Mouse (Mus musculus): ENCODE results near the gene Alg9. TPM values are rescaled to one million over a fixed set of nuclear protein-coding genes. Genes with fewer than 3 reads are reported as not detected.

Gene Alg9
- polyA plus RNA-seq, 1 experiment from 2014 or later = 19.8 TPM

- Histone ChIP-seq H3K9ac (ENCODE audit: low read length) (no peak overlapping the region), H3K27me3 (ENCODE audit: control insufficient read depth, insufficient read depth, low read length) (no peaks in the 10 kb centered on the region), H3K4me3 (ENCODE audit: low read depth, low read length) (no peak overlapping the region), H3K4me1 (replicated peaks; ENCODE audit: control insufficient read depth, insufficient read depth) (peaks cover 13% of the 10 kb centered on the region), H3K4me2 (replicated peaks; ENCODE audit: low read depth) (no peak overlapping the region), H3K9me3 (ENCODE audit: control insufficient read depth, low read length) (no peaks in the 10 kb centered on the region), H3K36me3 (ENCODE audit: control insufficient read depth, insufficient read depth, low read length) (0 out of 2 replicates have a peak, but pooled peaks cover 10% of the 10 kb centered on the region), H3K27ac (replicated peaks) (peak overlapping the region; percentile 69)
- DNase-seq (ENCODE audit: low spot score) (no peak), ATAC-seq (ENCODE audit: low FRiP score, low TSS enrichment) (peak; percentile 10; the same call in 1 of the 2 replicates)
- TF ChIP-seq EP300 (optimal IDR thresholded peaks at IDR 0.05) (no peak), CTCF (IDR thresholded peaks at IDR 0.05; ENCODE audit: low read depth) (no peak)
- 16% methylated on average over 4 of the region's 4 CpGs for WGBS
These were observed 112.5 kb downstream of the Alg9 start for GRCm38 (mm10) chr9:50887351-50887750.

GRCm38 (mm10) chr9:50889211-50889610 lies 114.4 kb downstream of the Alg9 start:
- no peak for DNase-seq (ENCODE audit: low spot score)
- Histone ChIP-seq H3K4me1 (replicated peaks; ENCODE audit: control insufficient read depth, insufficient read depth) (peaks cover 13% of the 10 kb centered on the region), H3K4me3 (ENCODE audit: low read depth, low read length) (no peak overlapping the region), H3K27me3 (ENCODE audit: control insufficient read depth, insufficient read depth, low read length) (no peaks in the 10 kb centered on the region), H3K36me3 (ENCODE audit: control insufficient read depth, insufficient read depth, low read length) (0 out of 2 replicates have a peak, but pooled peaks cover 10% of the 10 kb centered on the region), H3K27ac (replicated peaks) (no peak overlapping the region; the same call in 1 of the 2 replicates), H3K4me2 (replicated peaks; ENCODE audit: low read depth) (no peak overlapping the region), H3K9me3 (ENCODE audit: control insufficient read depth, low read length) (no peaks in the 10 kb centered on the region), H3K9ac (ENCODE audit: low read length) (no peak overlapping the region)
- 35% methylated on average over 6 of the region's 6 CpGs for WGBS
- peak; percentile 21; the same call in 1 of the 2 replicates for ATAC-seq (ENCODE audit: low FRiP score, low TSS enrichment)
- TF ChIP-seq EP300 (optimal IDR thresholded peaks at IDR 0.05) (no peak), CTCF (IDR thresholded peaks at IDR 0.05; ENCODE audit: low read depth) (no peak)

GRCm38 (mm10) chr9:50889964-50890363 lies 115.1 kb downstream of the Alg9 start:
- no peak for TF ChIP-seq CTCF (IDR thresholded peaks at IDR 0.05; ENCODE audit: low read depth)
- no peak for TF ChIP-seq EP300 (optimal IDR thresholded peaks at IDR 0.05)
- H3K4me3 ChIP-seq (ENCODE audit: low read depth, low read length) = no peak overlapping the region
- no peak for DNase-seq (ENCODE audit: low spot score)
- H3K4me2 ChIP-seq (replicated peaks; ENCODE audit: low read depth) = no peak overlapping the region
- peaks cover 11% of the 10 kb centered on the region for H3K4me1 ChIP-seq (replicated peaks; ENCODE audit: control insufficient read depth, insufficient read depth)
- no peaks in the 10 kb centered on the region for H3K9me3 ChIP-seq (ENCODE audit: control insufficient read depth, low read length)
- no peak overlapping the region for H3K9ac ChIP-seq (ENCODE audit: low read length)
- WGBS = 85% methylated on average over 4 of the region's 4 CpGs
- no peak for ATAC-seq (ENCODE audit: low FRiP score, low TSS enrichment)
- peaks cover 13% of the 10 kb centered on the region; the same call in 1 of the 2 replicates for H3K36me3 ChIP-seq (ENCODE audit: control insufficient read depth, insufficient read depth, low read length)
- H3K27me3 ChIP-seq (ENCODE audit: control insufficient read depth, insufficient read depth, low read length) = no peaks in the 10 kb centered on the region
- no peak overlapping the region for H3K27ac ChIP-seq (replicated peaks)

- Histone ChIP-seq H3K4me2 (replicated peaks; ENCODE audit: low read depth) (no peak overlapping the region), H3K36me3 (ENCODE audit: control insufficient read depth, insufficient read depth, low read length) (peaks cover 13% of the 10 kb centered on the region; the same call in 1 of the 2 replicates), H3K27me3 (ENCODE audit: control insufficient read depth, insufficient read depth, low read length) (no peaks in the 10 kb centered on the region), H3K4me1 (replicated peaks; ENCODE audit: control insufficient read depth, insufficient read depth) (peaks cover 8% of the 10 kb centered on the region), H3K27ac (replicated peaks) (no peak overlapping the region), H3K9ac (ENCODE audit: low read length) (no peak overlapping the region), H3K4me3 (ENCODE audit: low read depth, low read length) (no peak overlapping the region), H3K9me3 (ENCODE audit: control insufficient read depth, low read length) (no peaks in the 10 kb centered on the region)
- no peak for ATAC-seq (ENCODE audit: low FRiP score, low TSS enrichment)
- 73% methylated on average over 3 of the region's 3 CpGs for WGBS
- DNase-seq (ENCODE audit: low spot score) = no peak
- TF ChIP-seq CTCF (IDR thresholded peaks at IDR 0.05; ENCODE audit: low read depth) = no peak
- no peak for TF ChIP-seq EP300 (optimal IDR thresholded peaks at IDR 0.05)
These were observed 115.8 kb downstream of the Alg9 start for GRCm38 (mm10) chr9:50890494-50891090.

Other genes starting within 250 kb of the Alg9 start
- 83.8 and 87.0 TPM in 2 replicates for gene Pts, start 246.3 kb upstream of the Alg9 start, polyA plus RNA-seq (2015; fragmentation: Nextera tagmentation; extraction: Ambion mirVana)
- gene Il18, start 220.2 kb upstream of the Alg9 start, polyA plus RNA-seq (2015; fragmentation: Nextera tagmentation; extraction: Ambion mirVana) = 290 and 317 TPM in 2 replicates
- gene Bco2, start 219.8 kb upstream of the Alg9 start, polyA plus RNA-seq (2015; fragmentation: Nextera tagmentation; extraction: Ambion mirVana) = 4.7 and 5.3 TPM in 2 replicates
- not detected in 2 replicates for gene Tex12, start 213.7 kb upstream of the Alg9 start, polyA plus RNA-seq (2015; fragmentation: Nextera tagmentation; extraction: Ambion mirVana)
- gene Sdhd, start 171.2 kb upstream of the Alg9 start, polyA plus RNA-seq (2015; fragmentation: Nextera tagmentation; extraction: Ambion mirVana) = 425 and 428 TPM in 2 replicates
- gene Timm8b, start 171.1 kb upstream of the Alg9 start, polyA plus RNA-seq (2015; fragmentation: Nextera tagmentation; extraction: Ambion mirVana) = 252 and 278 TPM in 2 replicates
- gene Pih1d2, start 157.7 kb upstream of the Alg9 start, polyA plus RNA-seq (2015; fragmentation: Nextera tagmentation; extraction: Ambion mirVana) = 2.2 and 3.2 TPM in 2 replicates
- 14.3 and 16.1 TPM in 2 replicates for gene Nkapd1, start 157.6 kb upstream of the Alg9 start, polyA plus RNA-seq (2015; fragmentation: Nextera tagmentation; extraction: Ambion mirVana)
- 36.7 and 45.2 TPM in 2 replicates for gene Dlat, start 115.2 kb upstream of the Alg9 start, polyA plus RNA-seq (2015; fragmentation: Nextera tagmentation; extraction: Ambion mirVana)
- gene Dixdc1, start 35.5 kb upstream of the Alg9 start, polyA plus RNA-seq (2015; fragmentation: Nextera tagmentation; extraction: Ambion mirVana) = 6.6 and 6.9 TPM in 2 replicates
- gene 2310030G06Rik, start 28.5 kb upstream of the Alg9 start, polyA plus RNA-seq (2015; fragmentation: Nextera tagmentation; extraction: Ambion mirVana) = 22.3 and 22.4 TPM in 2 replicates
- gene Cryab, start 23.7 kb upstream of the Alg9 start, polyA plus RNA-seq (2015; fragmentation: Nextera tagmentation; extraction: Ambion mirVana) = 147 and 174 TPM in 2 replicates
- 21.6 and 23.4 TPM in 2 replicates for gene Hspb2, start 22.7 kb upstream of the Alg9 start, polyA plus RNA-seq (2015; fragmentation: Nextera tagmentation; extraction: Ambion mirVana)
- gene Fdxacb1, start 6.8 kb upstream of the Alg9 start, polyA plus RNA-seq (2015; fragmentation: Nextera tagmentation; extraction: Ambion mirVana) = 7.2 and 8.3 TPM in 2 replicates
- gene 1110032A03Rik, start 501 bp downstream of the Alg9 start, polyA plus RNA-seq (2015; fragmentation: Nextera tagmentation; extraction: Ambion mirVana) = 36.8 and 41.3 TPM in 2 replicates
- 32.6 and 33.2 TPM in 2 replicates for gene Ppp2r1b, start 70.3 kb downstream of the Alg9 start, polyA plus RNA-seq (2015; fragmentation: Nextera tagmentation; extraction: Ambion mirVana)
- gene Sik2, start 234.1 kb downstream of the Alg9 start, polyA plus RNA-seq (2015; fragmentation: Nextera tagmentation; extraction: Ambion mirVana) = 9.8 and 10.1 TPM in 2 replicates